Mouse (Mus musculus) lung, postnatal 4 days (tissue): ENCODE results near the gene Gm14597.
"Not testable (repeated sequence)": the region's sequence is repeated elsewhere in the genome, so short reads cannot be mapped to it uniquely, and the experiment has no call there.

Experiments
- DNase-seq, 2 experiments: peaks; one replicate each; pipeline ENCODE4 v3.0.0; 2021

The Gm14597 gene

DNA sequence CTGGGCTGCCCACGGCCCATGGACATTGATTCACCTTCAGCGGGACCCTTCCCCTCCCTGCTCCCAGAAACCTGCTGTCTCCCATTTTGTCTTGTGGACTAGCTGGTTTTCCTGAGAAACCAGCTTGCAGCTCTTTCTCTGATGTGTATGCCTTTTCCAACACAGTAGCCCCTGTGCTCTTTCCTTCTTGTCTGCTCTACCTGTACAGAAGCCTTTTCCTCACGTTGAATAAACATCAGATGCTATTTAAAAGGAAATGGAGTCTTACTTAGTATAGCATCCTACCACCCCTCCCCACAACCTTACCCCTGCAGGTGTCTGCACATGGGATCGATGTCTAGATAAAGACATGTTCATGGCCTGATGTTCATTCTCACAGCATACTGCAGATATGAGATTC is at the start of gene Gm14597:
Gene Gm14597, minus strand, starts transcription at position 101 of the 400 bp plus-strand sequence.
- DNase-seq: not testable (repeated sequence)

DNA sequence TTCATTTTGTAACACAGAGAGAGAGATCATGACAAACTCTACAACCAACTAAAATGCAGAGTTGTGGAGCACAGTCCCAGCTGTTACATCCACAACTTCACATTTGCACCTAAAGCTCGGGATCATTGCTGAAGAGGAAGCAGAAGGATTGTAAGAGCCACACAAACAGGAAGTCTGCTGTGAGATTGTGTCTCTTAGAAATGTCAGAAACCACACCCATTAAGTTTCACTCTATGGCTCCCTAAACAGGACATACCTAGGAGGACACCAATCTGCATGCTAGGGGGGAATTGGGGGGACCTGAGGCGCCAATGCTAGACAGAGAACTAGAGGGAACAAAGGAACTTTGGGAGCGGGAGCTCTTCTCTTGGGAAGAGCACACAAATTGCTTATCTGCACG is 44.1 kb upstream of the Gm14597 start:
- DNase-seq: not testable (repeated sequence)

DNA sequence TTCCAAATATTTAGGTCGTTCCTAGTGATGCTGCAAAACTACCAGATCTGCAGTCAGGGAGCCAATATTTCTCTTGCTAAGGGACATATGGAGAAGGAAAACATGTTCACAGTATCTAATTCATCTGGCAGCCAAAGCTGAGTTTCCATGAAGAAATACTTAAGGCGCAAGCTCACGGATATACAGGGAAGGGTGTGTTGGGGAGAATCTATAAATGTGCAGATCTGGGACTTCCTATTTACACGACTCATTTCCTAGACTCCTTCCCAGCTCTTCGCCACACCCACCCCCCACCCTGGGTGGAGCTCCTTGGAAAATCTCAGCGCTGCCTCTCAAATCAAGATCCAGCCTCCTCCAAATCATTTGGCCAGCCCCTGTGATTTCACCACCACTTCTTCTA is 37.1 kb upstream of the Gm14597 start:
- peak in 1 of 2 experiments; percentile 26 for DNase-seq

- DNase-seq: peak; percentile 88 to 90
These were observed 34.5 kb upstream of the Gm14597 start, which contains the start of gene Rtl8a for GRCm38 (mm10) chrX:53642980-53643961. TSS of gene Rtl8a (minus strand) at chrX:53643682.

DNA sequence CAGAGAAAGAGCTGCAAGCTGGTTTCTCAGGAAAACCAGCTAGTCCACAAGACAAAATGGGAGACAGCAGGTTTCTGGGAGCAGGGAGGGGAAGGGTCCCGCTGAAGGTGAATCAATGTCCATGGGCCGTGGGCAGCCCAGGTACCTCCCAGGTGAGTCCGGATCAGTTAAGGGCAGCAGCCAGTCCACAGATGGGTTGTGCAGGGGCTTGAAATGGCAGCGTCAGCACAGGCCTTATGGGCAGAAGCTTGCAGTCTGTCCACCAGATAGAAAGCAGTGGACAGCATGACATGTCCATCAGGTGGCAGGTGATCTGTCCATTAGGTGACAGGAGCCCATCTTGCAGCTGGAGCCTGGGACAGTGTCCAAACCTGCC is 33.8 kb upstream of the Gm14597 start:
- DNase-seq: not testable (repeated sequence)

GRCm38 (mm10) chrX:53638107-53638506 is 29.3 kb upstream of the Gm14597 start:
- DNase-seq: not testable (repeated sequence)

DNA sequence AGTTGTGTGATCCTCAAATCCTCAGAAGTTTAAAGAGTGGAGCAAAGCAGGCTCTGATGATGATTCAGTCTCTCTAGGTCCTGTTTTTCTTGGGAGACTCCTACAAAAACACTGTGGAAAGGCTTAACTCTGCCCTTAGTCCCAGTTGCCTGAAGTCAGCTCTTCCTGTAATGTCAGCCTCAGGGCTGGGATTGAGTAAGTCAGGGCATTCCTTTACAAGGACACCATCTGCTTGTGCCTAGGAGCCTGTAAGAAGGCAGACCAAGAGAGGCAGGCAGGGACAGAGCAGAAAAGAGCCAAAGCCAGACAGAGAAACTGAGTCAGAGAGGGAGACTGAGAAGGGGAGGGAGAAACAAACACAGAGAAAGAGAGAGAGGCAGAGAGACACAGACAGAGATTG is 2.6 kb upstream of the Gm14597 start:
- not testable (repeated sequence) for DNase-seq

- peak in 1 of 2 experiments; percentile 75 for DNase-seq
These were observed 1.8 kb upstream of the Gm14597 start for GRCm38 (mm10) chrX:53610571-53610970.

DNA sequence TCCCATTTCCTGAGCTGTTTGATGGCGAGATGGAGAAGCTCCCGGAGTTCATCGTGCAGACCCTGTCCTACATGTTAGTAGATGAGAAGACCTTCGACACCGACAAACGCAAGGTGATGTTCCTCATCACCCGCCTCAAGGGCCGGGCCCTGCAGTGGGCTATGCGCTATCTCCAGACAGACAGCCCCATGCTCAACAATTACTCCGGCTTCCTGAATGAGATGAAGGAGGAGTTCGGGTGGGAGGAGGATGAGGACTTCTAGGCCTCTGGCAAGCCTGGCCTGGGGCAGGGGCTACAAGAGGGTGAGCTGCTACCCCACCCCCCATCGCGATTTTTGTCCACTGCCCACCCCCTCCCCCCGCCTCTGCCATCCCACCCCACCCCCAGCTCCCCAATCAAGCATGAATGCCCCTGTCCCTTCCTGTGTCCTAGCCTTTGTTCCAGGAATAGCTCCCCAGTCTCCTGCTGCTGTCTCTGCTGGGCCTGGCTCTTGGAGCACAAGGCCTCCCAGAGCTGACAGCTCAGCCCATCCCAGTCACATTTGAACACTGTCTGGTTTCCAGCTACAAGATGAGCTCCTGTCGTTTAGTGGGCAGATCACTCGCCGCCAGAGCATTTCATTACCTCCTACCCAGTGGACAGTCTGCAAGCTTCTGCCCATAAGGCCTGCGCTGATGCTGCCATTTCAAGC is 511 bp downstream of the Gm14597 start:
- peak in 1 of 2 experiments; percentile 4 for DNase-seq

DNA sequence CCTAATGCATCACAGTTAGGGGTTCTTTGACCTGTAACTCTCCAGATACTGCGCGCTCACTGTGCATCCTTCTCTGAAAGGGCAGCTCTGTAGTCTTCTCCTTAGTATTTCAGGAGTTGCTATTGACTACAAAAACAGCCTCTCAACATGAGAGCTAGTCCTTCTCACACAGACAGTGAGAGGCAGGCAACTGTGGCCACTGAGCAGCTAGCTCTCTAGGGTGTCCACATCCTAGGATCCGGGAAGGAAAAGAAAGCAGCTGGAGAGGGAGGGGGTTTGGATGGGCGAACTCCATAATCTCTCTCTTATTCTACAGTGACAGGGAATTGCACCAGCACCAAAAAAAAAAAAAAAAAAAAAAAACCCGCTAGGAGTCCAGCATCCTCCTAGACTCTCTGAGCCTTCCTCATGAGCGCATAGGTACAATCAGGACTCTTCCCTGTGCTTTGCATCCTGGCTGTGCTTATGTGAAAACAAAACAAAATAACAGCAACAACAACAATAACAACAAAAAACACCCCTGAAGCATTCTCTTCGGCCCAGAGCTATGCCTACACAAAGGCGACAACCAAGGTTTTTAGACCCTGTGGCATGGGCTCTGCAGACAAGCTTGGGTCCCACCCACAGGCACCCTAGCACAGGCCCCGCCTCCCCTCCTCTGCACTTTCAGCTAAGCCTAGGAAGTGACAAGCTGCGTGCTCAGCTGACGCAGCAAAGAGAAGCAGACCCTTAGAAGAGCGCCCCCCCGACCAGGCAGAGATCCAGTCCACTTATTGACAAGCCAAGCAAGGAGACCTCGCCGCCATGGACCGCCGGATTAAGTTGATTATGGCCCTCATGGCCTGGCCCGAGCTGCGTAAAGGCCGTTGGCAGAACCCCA is 1.3 kb downstream of the Gm14597 start, which contains the start of gene Rtl8c:
Gene Rtl8c, plus strand, starts transcription at position 791 of the 880 bp plus-strand sequence.
- DNase-seq: peak; percentile 67 to 73

GRCm38 (mm10) chrX:53606176-53606575 is 2.6 kb downstream of the Gm14597 start:
- peak in 1 of 2 experiments; percentile 5 for DNase-seq

GRCm38 (mm10) chrX:53599993-53600392 is 8.8 kb downstream of the Gm14597 start:
- peak in 1 of 2 experiments; percentile 51 for DNase-seq

DNA sequence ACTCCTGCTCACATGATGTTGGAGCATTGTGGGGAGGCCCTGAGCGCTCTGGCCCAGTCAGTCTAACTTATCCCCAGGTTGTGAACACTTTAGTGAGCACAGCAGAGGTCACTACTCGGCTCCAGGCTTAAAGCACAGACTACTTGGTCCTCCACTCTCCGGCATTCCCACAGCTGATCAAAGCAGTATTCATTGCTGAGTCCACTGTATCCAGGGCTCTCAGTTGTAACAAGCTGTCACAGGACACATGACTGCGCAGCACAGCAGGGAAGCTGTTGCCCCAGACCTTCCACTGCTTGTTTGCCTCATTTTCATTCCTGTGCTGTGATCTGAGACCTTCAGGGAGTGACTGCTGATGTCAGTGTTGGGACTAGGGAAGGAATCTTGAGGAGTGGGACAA is 25.4 kb downstream of the Gm14597 start:
- not testable (repeated sequence) for DNase-seq

GRCm38 (mm10) chrX:53581407-53581806 is 27.4 kb downstream of the Gm14597 start:
- not testable (repeated sequence) for DNase-seq

DNA sequence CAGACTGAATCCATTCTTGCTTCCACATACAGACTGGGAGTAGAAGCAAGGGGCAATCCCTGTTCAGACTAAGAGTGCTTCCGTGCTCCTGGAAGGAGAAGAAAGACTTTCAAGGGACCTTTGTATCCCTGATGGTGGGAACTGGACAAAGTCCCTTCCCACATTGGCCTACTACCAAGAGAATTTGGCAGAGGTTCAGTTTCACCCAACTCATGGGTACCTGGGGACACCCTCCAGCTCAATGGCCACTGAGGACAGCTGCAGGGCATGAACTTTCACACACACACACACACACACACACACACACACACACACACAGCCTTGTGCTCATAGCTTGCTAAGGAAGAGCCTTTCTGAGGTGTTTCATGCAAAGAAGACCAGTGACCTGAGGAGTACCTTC is 29.5 kb downstream of the Gm14597 start:
- DNase-seq: no peak
